Mouse (Mus musculus) limb, embryonic 14.5 days (tissue): ENCODE results near the gene Cst3. TPM values are rescaled to one million over a fixed set of nuclear protein-coding genes. Genes with fewer than 3 reads are reported as not detected.

Experiments used
- ATAC-seq: fragments of 200-750 bp; cut with Nextera tagmentation; 2 replicates; pipeline ENCODE4 v1.8.0; 2017; ENCODE audit warnings: low read depth, moderate number of reproducible peaks, moderate TSS enrichment; ENCODE audit not compliant: low FRiP score
- DNase-seq: peaks from one replicate; pipeline ENCODE4 v3.0.0-alpha.2; 2015; ENCODE audit warnings: low spot score
- H3K27ac ChIP-seq: fragments of 300-500 bp; sonication (generic); replicated peaks from 2 replicates; pipeline ENCODE4 v1.5.1; 2014; ENCODE audit warnings: low read depth, mild to moderate bottlenecking, low read length, moderate library complexity, mixed read lengths
- H3K27me3 ChIP-seq: fragments of 300-500 bp; sonication (generic); 2 replicates; pipeline ENCODE4 v1.6.1; 2014; ENCODE audit warnings: low read length, mixed read lengths; ENCODE audit not compliant: control insufficient read depth, insufficient read depth
- H3K36me3 ChIP-seq: fragments of 300-500 bp; sonication (generic); 2 replicates; pipeline ENCODE4 v1.6.1; 2014; ENCODE audit warnings: mild to moderate bottlenecking, low read length, moderate library complexity, mixed read lengths; ENCODE audit not compliant: control insufficient read depth, insufficient read depth
- H3K4me1 ChIP-seq: fragments of 300-500 bp; sonication (generic); 2 replicates; pipeline ENCODE4 v1.6.1; 2014; ENCODE audit warnings: antibody characterized with exemption, low read length, mixed read lengths; ENCODE audit not compliant: control insufficient read depth, insufficient read depth
- H3K4me2 ChIP-seq: fragments of 300-500 bp; sonication (generic); replicated peaks from 2 replicates; pipeline ENCODE4 v1.6.1; 2014; ENCODE audit warnings: low read depth, mild to moderate bottlenecking, low read length, moderate library complexity; ENCODE audit not compliant: severe bottlenecking
- H3K4me3 ChIP-seq: fragments of 300-500 bp; sonication (generic); replicated peaks from 2 replicates; pipeline ENCODE4 v1.5.1; 2014; ENCODE audit warnings: low read length
- H3K9ac ChIP-seq: fragments of 300-500 bp; sonication (generic); 2 replicates; pipeline ENCODE4 v1.6.1; 2014; ENCODE audit warnings: mild to moderate bottlenecking, low read depth, low read length, moderate library complexity; ENCODE audit not compliant: severe bottlenecking
- H3K9me3 ChIP-seq: fragments of 300-500 bp; sonication (generic); 2 replicates; pipeline ENCODE4 v1.6.1; 2016; ENCODE audit warnings: low read length; ENCODE audit not compliant: control insufficient read depth
- POLR2A ChIP-seq: fragments of 200-500 bp; IDR thresholded peaks from 2 replicates; pipeline ENCODE4 v1.8.0; 2012; ENCODE audit warnings: inconsistent platforms, mild to moderate bottlenecking, moderate library complexity, borderline replicate concordance; ENCODE audit not compliant: insufficient read depth, insufficient read length; ENCODE audit errors: extremely low read depth
- WGBS: fragments of 180-500 bp; shearing (Covaris S2); extraction: QIAGEN DNeasy Blood & Tissue Kit; methylation state at CpG from one replicate; pipeline ENCODE4 v1.1.7; 2014; 5-methylcytosine and 5-hydroxymethylcytosine counted together
- polyA plus RNA-seq, 2 experiments: library from polyadenylated mRNA; depleted of rRNA in 1 of 2; stranded (reverse) in 1 of 2; unstranded in 1 of 2; fragments of >200 nt; fragmentation: Nextera tagmentation in 1 of 2; extraction: Ambion mirVana in 1 of 2; gene quantifications; 2 replicates each; pipeline versions ENCODE4 v1.2.1 to v1.2.3; 2012 to 2014

The Cst3 gene
- polyA plus RNA-seq, 2 experiments: 413 to 558 TPM

DNA sequence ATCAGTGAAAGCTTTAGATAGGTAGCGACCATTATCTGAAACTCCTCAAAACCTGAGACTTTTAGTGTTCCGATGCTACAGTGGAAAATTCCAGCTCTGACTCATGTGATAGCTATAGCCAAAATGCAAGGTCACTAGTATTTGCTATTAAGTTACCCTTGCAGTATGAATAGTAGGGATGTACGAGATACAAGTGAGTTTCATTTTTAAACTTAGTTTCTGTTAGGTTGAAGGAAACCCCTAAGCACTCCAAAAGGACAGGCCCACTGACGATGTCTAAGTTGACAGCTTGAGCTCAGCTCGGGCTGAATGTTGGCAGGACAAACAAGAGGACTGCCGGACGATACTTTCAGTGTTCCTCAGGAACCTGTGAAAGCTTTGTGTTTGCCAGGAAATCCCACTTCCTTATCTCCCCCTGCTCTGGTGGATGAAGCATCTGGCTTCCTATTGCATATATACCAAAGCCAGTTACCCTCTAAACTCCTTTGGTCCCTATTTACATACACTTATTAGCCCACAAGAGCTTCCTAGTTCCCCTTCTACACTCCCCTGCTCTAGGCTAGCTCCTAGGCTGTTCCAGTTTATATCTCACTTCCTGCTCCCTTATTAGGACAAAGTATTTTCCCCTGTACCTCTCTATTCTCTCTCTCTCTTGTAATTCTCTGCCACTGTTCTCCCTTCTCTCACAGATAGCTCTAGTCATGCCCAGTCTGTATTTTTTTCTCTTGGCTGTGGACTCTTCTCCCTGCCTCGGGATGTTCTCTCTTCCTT lies 18.7 kb downstream of the Cst3 start:
- DNase-seq (no peak), ATAC-seq (no peak)
- Histone ChIP-seq H3K9ac (no peak overlapping the region), H3K4me2 (no peak overlapping the region), H3K9me3 (no peaks in the 10 kb centered on the region), H3K4me3 (no peak overlapping the region), H3K27me3 (no peaks in the 10 kb centered on the region), H3K4me1 (no peaks in the 10 kb centered on the region), H3K27ac (no peak overlapping the region), H3K36me3 (no peaks in the 10 kb centered on the region)
- no peak for TF ChIP-seq POLR2A
- WGBS: 75% methylated on average over 8 of the region's 8 CpGs

DNA sequence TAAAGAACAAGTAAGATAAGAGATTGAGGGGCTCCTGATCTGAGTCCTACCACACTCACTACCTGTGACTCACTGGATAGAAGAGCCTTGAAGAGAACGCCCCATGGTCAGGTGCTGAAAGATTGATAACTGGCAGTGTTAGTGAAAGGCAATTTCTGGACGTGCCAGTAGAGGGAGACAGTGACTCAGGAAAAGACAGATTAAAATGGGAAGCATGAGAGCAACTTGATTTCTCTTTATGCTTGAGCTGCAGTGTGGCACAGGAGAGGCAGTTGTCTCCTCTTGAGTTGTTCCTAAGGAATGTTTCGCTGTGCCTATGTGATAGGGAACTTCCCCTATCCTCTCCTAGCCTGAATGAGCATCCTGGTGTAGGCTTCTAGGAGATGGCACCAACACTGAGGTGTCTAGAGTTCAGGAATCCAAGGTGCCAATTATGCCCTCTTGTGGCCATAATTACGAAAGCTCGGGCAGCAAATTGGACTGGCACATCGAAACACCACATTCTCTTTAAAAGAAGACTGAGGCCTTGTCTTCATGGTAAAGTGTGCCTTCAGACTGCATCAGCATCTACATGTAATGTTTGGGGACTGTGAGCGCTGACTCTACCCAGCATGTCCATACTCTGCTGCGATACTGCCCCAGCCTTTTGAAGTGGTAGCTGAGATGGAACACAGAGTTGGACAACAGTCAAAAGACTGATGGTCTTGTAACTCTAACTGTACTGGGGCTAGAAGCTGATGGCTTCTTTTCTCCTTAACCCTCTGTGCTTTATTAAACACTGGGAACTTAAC lies 24.2 kb downstream of the Cst3 start:
- Histone ChIP-seq H3K36me3 (no peaks in the 10 kb centered on the region), H3K4me3 (no peak overlapping the region), H3K9ac (no peak overlapping the region), H3K9me3 (no peaks in the 10 kb centered on the region), H3K27ac (no peak overlapping the region), H3K4me2 (no peak overlapping the region), H3K4me1 (no peaks in the 10 kb centered on the region), H3K27me3 (no peaks in the 10 kb centered on the region)
- DNase-seq (peak; percentile 64), ATAC-seq (peak; percentile 57)
- 45% methylated on average over 8 of the region's 8 CpGs for WGBS
- no peak for TF ChIP-seq POLR2A

- no peak overlapping the region for H3K9ac ChIP-seq
- no peak overlapping the region for H3K27ac ChIP-seq
- no peaks in the 10 kb centered on the region for H3K9me3 ChIP-seq
- DNase-seq: no peak
- WGBS: 82% methylated on average over 2 of the region's 2 CpGs
- H3K27me3 ChIP-seq: no peaks in the 10 kb centered on the region
- H3K36me3 ChIP-seq: no peaks in the 10 kb centered on the region
- H3K4me3 ChIP-seq: no peak overlapping the region
- TF ChIP-seq POLR2A: no peak
- no peaks in the 10 kb centered on the region for H3K4me1 ChIP-seq
- no peak for ATAC-seq
- no peak overlapping the region for H3K4me2 ChIP-seq
Measured at GRCm38 (mm10) chr2:148839224-148839623, 36.3 kb downstream of the Cst3 start.

DNA sequence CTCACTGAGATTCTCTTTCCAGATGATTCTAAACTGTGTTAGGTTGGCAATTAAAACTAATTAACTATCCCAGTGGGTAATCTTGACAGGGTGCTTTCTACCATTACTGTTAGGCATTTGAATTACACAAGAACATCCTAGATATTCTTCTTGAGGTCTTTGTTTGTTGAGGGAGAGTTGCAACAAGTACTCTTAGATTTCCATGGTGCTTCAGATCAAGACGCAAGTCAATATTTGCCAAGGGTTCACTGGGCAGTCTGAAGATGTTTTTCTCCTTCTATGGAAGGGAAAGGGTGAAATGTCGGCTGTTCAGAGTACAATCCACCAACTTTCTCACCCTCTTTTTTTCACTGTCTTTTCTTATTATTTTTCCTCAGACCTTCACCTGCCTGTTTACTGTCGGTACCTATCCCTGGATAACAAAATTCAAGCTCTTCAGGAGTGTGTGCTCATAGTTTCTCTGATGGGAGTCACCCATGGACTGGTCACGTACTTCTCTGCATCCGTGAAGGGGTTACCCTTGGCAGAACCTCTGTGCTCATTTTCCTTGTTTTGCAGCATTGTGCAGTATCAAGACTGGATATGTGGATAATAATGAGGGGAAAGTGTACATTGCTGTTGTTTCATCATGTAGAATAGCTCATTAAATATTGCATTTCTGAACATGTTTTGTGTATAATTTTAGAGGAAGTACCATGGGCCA lies 37.3 kb downstream of the Cst3 start:
- Histone ChIP-seq H3K4me3 (no peak overlapping the region), H3K36me3 (no peaks in the 10 kb centered on the region), H3K4me2 (no peak overlapping the region), H3K4me1 (no peaks in the 10 kb centered on the region), H3K9ac (no peak overlapping the region), H3K27me3 (no peaks in the 10 kb centered on the region), H3K27ac (no peak overlapping the region), H3K9me3 (no peaks in the 10 kb centered on the region)
- DNase-seq (no peak), ATAC-seq (no peak)
- WGBS: 89% methylated on average over 5 of the region's 5 CpGs
- no peak for TF ChIP-seq POLR2A

DNA sequence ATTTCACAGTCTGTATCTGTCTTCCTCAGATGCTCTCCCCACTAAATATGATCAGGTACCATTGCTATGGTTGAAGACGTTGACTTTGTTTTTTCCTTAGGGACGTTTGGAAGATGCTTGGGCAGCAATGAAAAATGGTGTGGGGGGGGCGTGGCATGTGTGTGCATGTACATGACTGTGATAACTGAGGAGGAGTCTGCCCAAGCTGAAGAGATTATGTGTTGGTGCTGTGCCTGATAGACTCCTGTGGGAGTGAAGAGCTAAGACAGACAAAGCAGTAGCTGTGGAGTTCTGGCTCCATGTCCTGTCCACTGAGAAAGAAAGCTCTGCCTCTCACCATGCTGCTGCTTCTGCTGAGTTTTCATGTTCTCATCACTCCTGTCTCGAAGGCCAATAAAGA lies 40.6 kb downstream of the Cst3 start, which contains the start of gene Cst9:
TSS of gene Cst9 (plus strand) at position 236 of the 400 bp plus-strand sequence.
- Histone ChIP-seq H3K27me3 (no peaks in the 10 kb centered on the region), H3K36me3 (no peaks in the 10 kb centered on the region), H3K4me2 (no peak within 1 kb of the TSS), H3K9me3 (no peaks in the 10 kb centered on the region), H3K4me3 (no peak within 1 kb of the TSS), H3K27ac (no peak within 1 kb of the TSS), H3K4me1 (no peaks in the 10 kb centered on the region), H3K9ac (no peak within 1 kb of the TSS)
- 59% methylated on average over 4 of the region's 4 CpGs for WGBS
- TF ChIP-seq POLR2A: no peak
- DNase-seq: no peak
- ATAC-seq: no peak
